Mouse (Mus musculus): ENCODE measurements at regions not wholly inside any gene's neighbourhood (a gene's known extent, or its start where the extent isn't known, plus 50 kb on each side); places are given as distances from the start of the nearest gene placed in this dataset.
A peak's percentile ranks its signal among the peaks of the same experiment; 100 is the strongest.

- DNase-seq (ENCODE audit: low read depth, low spot score) (no peak), ATAC-seq (no peak)
- ChIA-PET CTCF (interaction anchor here (3.0 kb wide), 1 partner anchor 12 kb away, joined by 7 read pairs; no protein-coding TSS in a partner anchor), POLR2A (no interaction called here)
- in situ Hi-C loops (cut with MboI; ENCODE audit: low pct_unique_long_range_greater_than_20kb): loop anchor here (10.0 kb wide), 1 partner anchor 482 kb away; the partner anchor contains the start of gene Ntng1
- no peaks in the 10 kb centered on the region for H3K27me3 ChIP-seq
- no peak for TF ChIP-seq CTCF (IDR thresholded peaks at IDR 0.05)
Observed at GRCm38 (mm10) chr3:110626326-110626725, 375.5 kb upstream of the Prmt6 start.

GRCm38 (mm10) chr3:110599175-110599853, 348.5 kb upstream of the Prmt6 start:
- CTCF ChIA-PET: interaction anchor here (1.4 kb wide), 1 partner anchor 13 kb away, joined by 3 read pairs; no protein-coding TSS in a partner anchor
- no peak for TF ChIP-seq CTCF (IDR thresholded peaks at IDR 0.05)
- H3K27me3 ChIP-seq: no peaks in the 10 kb centered on the region
- POLR2A ChIA-PET: no interaction called here
- DNase-seq (ENCODE audit: low read depth, low spot score) (peak; percentile 33), ATAC-seq (peak; percentile 91)
- in situ Hi-C loops (cut with MboI; ENCODE audit: low pct_unique_long_range_greater_than_20kb): no loop called here

- CTCF ChIA-PET: interaction anchor here (0.7 kb wide), 1 partner anchor 438 kb away, joined by 3 read pairs; no protein-coding TSS in a partner anchor
- peaks cover 4% of the 10 kb centered on the region for H3K27me3 ChIP-seq
- no peak for ATAC-seq
- in situ Hi-C loops (cut with MboI; ENCODE audit: low pct_unique_long_range_greater_than_20kb): no loop called here
- TF ChIP-seq CTCF (IDR thresholded peaks at IDR 0.05): no peak
- no peak for DNase-seq (ENCODE audit: low read depth, low spot score)
- POLR2A ChIA-PET: no interaction called here
Observed at GRCm38 (mm10) chr3:110582766-110583165, 332.0 kb upstream of the Prmt6 start.

GRCm38 (mm10) chr3:110579261-110579660, 328.5 kb upstream of the Prmt6 start:
- in situ Hi-C loops (cut with MboI; ENCODE audit: low pct_unique_long_range_greater_than_20kb): no loop called here
- ATAC-seq: no peak

GRCm38 (mm10) chr3:110567187-110567586, 316.4 kb upstream of the Prmt6 start:
- TF ChIP-seq CTCF (IDR thresholded peaks at IDR 0.05): no peak
- peaks cover 27% of the 10 kb centered on the region for H3K27me3 ChIP-seq
- CTCF ChIA-PET: interaction anchor here (1.4 to 1.6 kb wide), 2 partner anchors 9 to 13 kb away, joined by 3 to 4 read pairs; no protein-coding TSS in a partner anchor
- POLR2A ChIA-PET: interaction anchor here (0.6 kb wide), 1 partner anchor 72 kb away, joined by 3 read pairs; no protein-coding TSS in a partner anchor
- in situ Hi-C loops (cut with MboI; ENCODE audit: low pct_unique_long_range_greater_than_20kb): no loop called here
- ATAC-seq: no peak
- no peak for DNase-seq (ENCODE audit: low read depth, low spot score)

More at GRCm38 (mm10) chr3:110579261-110579660, 328.5 kb upstream of the Prmt6 start:
- POLR2A ChIA-PET: no interaction called here
- TF ChIP-seq CTCF (IDR thresholded peaks at IDR 0.05): no peak
- CTCF ChIA-PET: interaction anchor here (1.0 kb wide), 1 partner anchor 12 kb away, joined by 3 read pairs; no protein-coding TSS in a partner anchor
- peaks cover 4% of the 10 kb centered on the region for H3K27me3 ChIP-seq
- DNase-seq (ENCODE audit: low read depth, low spot score): peak; percentile 1

- peaks cover 3% of the 10 kb centered on the region for H3K27me3 ChIP-seq
- DNase-seq (ENCODE audit: low read depth, low spot score): no peak
- no peak for ATAC-seq
- CTCF ChIA-PET: no interaction called here
- no peak for TF ChIP-seq CTCF (IDR thresholded peaks at IDR 0.05)
- in situ Hi-C loops (cut with MboI; ENCODE audit: low pct_unique_long_range_greater_than_20kb): no loop called here
- POLR2A ChIA-PET: no interaction called here
Observed at GRCm38 (mm10) chr3:110547326-110547725, 296.5 kb upstream of the Prmt6 start.

- ChIA-PET CTCF (no interaction called here), POLR2A (no interaction called here)
- no peak for ATAC-seq
- in situ Hi-C loops (cut with MboI; ENCODE audit: low pct_unique_long_range_greater_than_20kb): no loop called here
- DNase-seq (ENCODE audit: low read depth, low spot score): no peak
- no peak for TF ChIP-seq CTCF (IDR thresholded peaks at IDR 0.05)
- H3K27me3 ChIP-seq: no peaks in the 10 kb centered on the region
Observed at GRCm38 (mm10) chr3:110538275-110538674, 287.5 kb upstream of the Prmt6 start.

All from Patski (cell line).